Mouse (Mus musculus) hindbrain, embryonic 15.5 days (tissue): ENCODE measurements around the gene Aldoart2. TPM values are rescaled to one million over a fixed set of nuclear protein-coding genes. Genes with fewer than 3 reads are reported as not detected.
"Not testable (repeated sequence)": the region's sequence is repeated elsewhere in the genome, so short reads cannot be mapped to it uniquely, and the experiment has no call there.

Experiments used
- ATAC-seq: fragments of 200-750 bp; cut with Nextera tagmentation; 2 replicates; pipeline ENCODE4 v1.8.0; 2017; ENCODE audit warnings: low read depth, moderate number of reproducible peaks, moderate TSS enrichment; ENCODE audit not compliant: low FRiP score
- H3K27ac ChIP-seq: fragments of 300-500 bp; sonication (generic); replicated peaks from 2 replicates; pipeline ENCODE4 v1.5.1; 2015; ENCODE audit warnings: mild to moderate bottlenecking, inconsistent platforms
- H3K27me3 ChIP-seq: fragments of 300-500 bp; sonication (generic); 2 replicates; pipeline ENCODE4 v1.6.1; 2015; ENCODE audit warnings: control low read depth, inconsistent platforms
- H3K36me3 ChIP-seq: fragments of 300-500 bp; sonication (generic); 2 replicates; pipeline ENCODE4 v1.6.1; 2015; ENCODE audit warnings: control low read depth, inconsistent platforms
- H3K4me1 ChIP-seq: fragments of 300-500 bp; sonication (generic); replicated peaks from 2 replicates; pipeline ENCODE4 v1.6.1; 2015; ENCODE audit warnings: control low read depth, inconsistent platforms
- H3K4me2 ChIP-seq: fragments of 300-500 bp; sonication (generic); 2 replicates; pipeline ENCODE4 v1.6.1; 2015; ENCODE audit warnings: moderate library complexity, mild to moderate bottlenecking, inconsistent platforms
- H3K4me3 ChIP-seq: fragments of 300-500 bp; sonication (generic); 2 replicates; pipeline ENCODE4 v1.5.1; 2015; ENCODE audit warnings: mild to moderate bottlenecking, inconsistent platforms
- H3K9ac ChIP-seq: fragments of 300-500 bp; sonication (generic); 2 replicates; pipeline ENCODE4 v1.6.1; 2015; ENCODE audit warnings: inconsistent platforms
- H3K9me3 ChIP-seq: fragments of 300-500 bp; sonication (generic); 2 replicates; pipeline ENCODE4 v1.6.1; 2016; ENCODE audit warnings: control low read depth, inconsistent platforms
- WGBS: fragments of 180-500 bp; shearing (Covaris S2); methylation state at CpG from one replicate; pipeline ENCODE4 v1.1.7; 2015; 5-methylcytosine and 5-hydroxymethylcytosine counted together
- polyA plus RNA-seq: library from polyadenylated mRNA; unstranded; fragments of >200 nt; fragmentation: Nextera tagmentation; extraction: Ambion mirVana; gene quantifications from 2 replicates; pipeline ENCODE4 v1.2.1, GENCODE M21; 2015

The Aldoart2 gene
- polyA plus RNA-seq: not detected in 2 replicates

- Histone ChIP-seq H3K9me3 (no peaks in the 10 kb centered on the region), H3K27me3 (no peaks in the 10 kb centered on the region), H3K4me3 (no peak within 1 kb of the TSS), H3K4me2 (no peak within 1 kb of the TSS), H3K36me3 (no peaks in the 10 kb centered on the region), H3K27ac (no peak within 1 kb of the TSS), H3K4me1 (no peaks in the 10 kb centered on the region), H3K9ac (no peak within 1 kb of the TSS)
- 95% methylated on average over 19 of the region's 19 CpGs for WGBS
- no peak for ATAC-seq
Observed at GRCm38 (mm10) chr12:55565206-55565605, at the start of gene Aldoart2. Gene Aldoart2 (plus strand): TSS chr12:55565239.

DNA sequence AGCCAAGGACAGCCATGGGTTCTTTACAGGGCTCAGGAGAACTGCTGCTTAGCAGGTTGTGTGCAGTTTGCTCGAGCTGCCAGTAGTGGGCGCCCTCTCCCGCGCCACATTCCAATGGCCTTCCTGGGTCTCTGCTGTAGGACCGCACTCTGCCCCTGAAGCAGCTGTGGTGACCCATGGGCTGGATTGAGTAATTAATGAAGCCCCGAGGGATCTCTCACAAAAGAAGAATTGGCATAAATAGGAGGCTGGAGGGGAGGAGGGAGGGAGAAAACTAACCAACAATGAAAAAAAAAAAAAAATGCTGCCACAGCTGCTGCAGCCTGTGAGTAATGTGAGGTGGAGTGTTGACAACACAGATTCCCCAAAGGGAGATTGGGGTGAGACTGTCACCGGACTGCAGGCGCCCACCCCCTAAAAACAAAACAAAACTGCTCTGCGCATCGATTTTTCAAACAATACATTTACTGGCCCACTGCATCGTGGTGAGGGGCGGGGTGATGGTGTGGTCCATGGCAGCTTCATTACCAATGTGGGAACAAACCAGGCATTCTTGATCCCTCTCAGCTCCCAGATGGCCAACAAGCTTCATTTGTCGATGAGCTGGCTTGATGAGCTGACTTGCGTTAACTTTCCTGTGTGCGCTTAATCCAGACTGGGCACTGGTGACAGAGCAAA, 46.8 kb upstream of the Aldoart2 start:
- H3K27me3 ChIP-seq: no peaks in the 10 kb centered on the region
- 25% methylated on average over 15 of the region's 15 CpGs for WGBS
- H3K36me3 ChIP-seq: no peaks in the 10 kb centered on the region
- H3K9ac ChIP-seq: no peak overlapping the region
- no peaks in the 10 kb centered on the region for H3K9me3 ChIP-seq
- no peak overlapping the region for H3K4me3 ChIP-seq
- ATAC-seq: peak; percentile 71
- no peak overlapping the region for H3K27ac ChIP-seq
- H3K4me1 ChIP-seq: peaks cover 5% of the 10 kb centered on the region; the same call in 1 of the 2 replicates
- H3K4me2 ChIP-seq: peak overlapping the region; percentile 40

DNA sequence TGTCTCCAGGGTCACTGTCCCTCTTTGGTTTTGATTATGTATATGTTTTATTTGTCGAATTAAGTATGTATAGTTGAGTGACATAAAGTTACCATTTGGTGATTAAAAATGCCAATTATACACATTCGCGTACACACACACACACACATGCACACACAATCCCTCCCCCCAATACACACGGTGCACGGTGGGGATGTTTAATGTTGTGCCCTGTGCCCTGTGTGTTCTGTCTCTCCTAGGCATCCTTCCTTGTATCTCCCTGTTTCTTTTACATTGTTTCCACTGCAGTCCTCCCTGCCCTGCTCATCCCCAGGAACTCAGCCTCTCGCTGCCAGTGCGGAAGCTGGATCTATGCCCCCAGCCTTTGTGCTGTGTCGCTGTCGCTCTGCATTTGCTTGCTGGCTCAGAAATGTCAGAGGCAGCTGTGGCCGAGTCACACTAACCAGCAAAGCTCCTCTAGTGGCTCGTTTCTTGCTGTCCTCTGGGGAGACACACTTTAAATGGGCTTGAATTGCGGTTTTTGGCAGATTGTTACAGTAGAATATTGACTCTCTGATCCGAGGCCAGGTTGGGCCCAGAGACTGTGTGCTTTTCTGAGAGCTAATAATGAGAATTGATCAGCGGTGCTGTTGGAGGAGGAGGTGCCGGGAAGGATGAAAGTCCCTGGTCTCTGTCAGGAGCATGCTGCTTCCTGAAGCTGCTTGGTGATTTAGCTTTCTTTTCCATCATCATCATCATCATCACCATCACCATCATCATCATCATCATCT, 37.9 kb upstream of the Aldoart2 start:
- no peak overlapping the region for H3K4me3 ChIP-seq
- no peak overlapping the region for H3K9ac ChIP-seq
- H3K36me3 ChIP-seq: no peaks in the 10 kb centered on the region
- H3K4me2 ChIP-seq: peak overlapping the region; percentile 14
- peak overlapping the region; percentile 32; the same call in 1 of the 2 replicates for H3K27ac ChIP-seq
- H3K4me1 ChIP-seq: peaks cover 10% of the 10 kb centered on the region; the same call in 1 of the 2 replicates
- ATAC-seq: peak; percentile 79
- no peaks in the 10 kb centered on the region for H3K27me3 ChIP-seq
- no peaks in the 10 kb centered on the region for H3K9me3 ChIP-seq
- WGBS: 44% methylated on average over 15 of the region's 15 CpGs

DNA sequence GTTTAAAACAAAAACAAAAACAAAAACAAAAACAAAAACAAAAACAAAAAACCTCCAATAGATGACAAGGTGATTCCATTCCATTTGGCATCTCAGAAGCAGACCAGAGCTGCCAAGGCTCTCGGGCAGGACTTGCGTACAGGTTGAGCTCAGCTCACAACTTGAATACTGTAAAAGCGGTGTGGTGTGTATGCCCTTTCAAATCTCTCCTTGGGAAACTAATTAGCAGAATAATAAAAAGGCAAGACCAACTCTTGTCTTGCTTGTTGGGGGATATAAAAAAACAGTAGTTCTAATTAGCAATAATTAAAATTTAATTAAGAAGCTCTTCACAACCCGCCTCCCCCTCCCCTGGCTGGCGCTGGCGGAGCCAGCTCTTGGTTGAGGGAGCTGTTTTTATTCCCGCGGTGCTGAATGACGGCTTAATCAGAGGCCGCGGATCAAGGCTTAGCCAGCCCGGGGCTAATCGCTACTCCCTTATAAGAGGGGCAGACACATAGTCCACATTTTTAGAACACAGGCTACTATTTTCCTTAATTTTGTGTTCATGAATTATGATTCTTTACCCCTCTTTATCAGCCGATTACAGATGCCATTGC, 28.4 kb upstream of the Aldoart2 start:
- Histone ChIP-seq H3K4me1 (peaks cover 20% of the 10 kb centered on the region), H3K9me3 (no peaks in the 10 kb centered on the region), H3K36me3 (no peaks in the 10 kb centered on the region), H3K4me3 (no peak overlapping the region), H3K27ac (no peak overlapping the region), H3K9ac (0 out of 2 replicates have a peak overlapping the region, but pooled peaks have one; percentile 10), H3K27me3 (peaks cover 10% of the 10 kb centered on the region; the same call in 1 of the 2 replicates), H3K4me2 (peak overlapping the region; percentile 42)
- WGBS: 4% methylated on average over 14 of the region's 14 CpGs
- ATAC-seq: 0 out of 2 replicates have a peak, but pooled peaks have one; percentile 68

DNA sequence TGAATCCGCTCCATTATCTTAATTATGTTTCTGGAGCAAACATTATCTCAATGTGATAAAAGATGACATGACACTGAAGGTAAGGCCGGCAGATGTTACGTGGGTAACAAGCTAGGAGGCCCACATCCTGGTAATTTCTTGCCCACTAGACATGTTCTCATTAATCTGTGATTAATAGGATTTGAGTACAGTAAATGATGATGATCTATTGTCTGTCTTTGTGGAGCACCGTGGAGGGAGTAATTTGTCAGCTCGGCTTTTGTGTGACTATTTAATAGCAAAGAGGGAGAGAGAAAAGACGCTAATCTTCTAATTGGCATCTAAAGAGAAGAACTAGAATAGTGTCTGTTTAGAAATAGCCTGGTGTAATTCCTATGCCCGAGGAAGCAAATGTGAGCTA, 27.3 kb upstream of the Aldoart2 start:
- peak; percentile 36; the same call in 1 of the 2 replicates for ATAC-seq
- Histone ChIP-seq H3K4me3 (no peak overlapping the region), H3K4me2 (no peak overlapping the region), H3K9ac (no peak overlapping the region), H3K27ac (no peak overlapping the region), H3K36me3 (no peaks in the 10 kb centered on the region), H3K27me3 (peaks cover 10% of the 10 kb centered on the region; the same call in 1 of the 2 replicates), H3K4me1 (peaks cover 20% of the 10 kb centered on the region), H3K9me3 (no peaks in the 10 kb centered on the region)
- 31% methylated on average over 7 of the region's 7 CpGs for WGBS

DNA sequence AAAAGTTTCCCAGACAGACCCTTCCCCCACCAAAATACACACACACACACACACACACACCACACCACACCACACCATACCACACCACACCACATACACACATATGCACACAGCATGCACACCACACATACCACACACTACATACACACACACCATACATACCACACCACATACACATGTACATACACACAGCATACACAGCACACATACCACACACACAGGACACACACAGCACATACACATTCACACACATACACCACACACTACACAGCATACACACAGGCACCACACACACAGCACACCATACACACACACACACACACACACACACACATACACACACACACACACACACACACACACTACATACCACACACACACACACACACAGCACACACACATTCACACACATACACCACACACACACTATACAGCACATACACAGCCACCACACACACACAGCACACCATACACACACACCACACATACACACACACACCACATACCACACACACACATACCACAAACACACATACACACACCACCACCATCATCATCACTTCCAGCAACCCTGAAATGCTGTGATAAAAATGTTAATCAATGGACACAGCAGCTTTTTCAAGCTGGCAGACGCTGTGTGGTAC, 26.6 kb upstream of the Aldoart2 start:
- H3K27ac ChIP-seq: no peak overlapping the region
- H3K36me3 ChIP-seq: no peaks in the 10 kb centered on the region
- H3K4me3 ChIP-seq: no peak overlapping the region
- no peak overlapping the region for H3K9ac ChIP-seq
- peak; percentile 77 for ATAC-seq
- peaks cover 20% of the 10 kb centered on the region for H3K4me1 ChIP-seq
- H3K27me3 ChIP-seq: peaks cover 6% of the 10 kb centered on the region; the same call in 1 of the 2 replicates
- H3K4me2 ChIP-seq: no peak overlapping the region
- no peaks in the 10 kb centered on the region for H3K9me3 ChIP-seq
- 82% methylated on average over 1 of the region's 1 CpGs for WGBS

DNA sequence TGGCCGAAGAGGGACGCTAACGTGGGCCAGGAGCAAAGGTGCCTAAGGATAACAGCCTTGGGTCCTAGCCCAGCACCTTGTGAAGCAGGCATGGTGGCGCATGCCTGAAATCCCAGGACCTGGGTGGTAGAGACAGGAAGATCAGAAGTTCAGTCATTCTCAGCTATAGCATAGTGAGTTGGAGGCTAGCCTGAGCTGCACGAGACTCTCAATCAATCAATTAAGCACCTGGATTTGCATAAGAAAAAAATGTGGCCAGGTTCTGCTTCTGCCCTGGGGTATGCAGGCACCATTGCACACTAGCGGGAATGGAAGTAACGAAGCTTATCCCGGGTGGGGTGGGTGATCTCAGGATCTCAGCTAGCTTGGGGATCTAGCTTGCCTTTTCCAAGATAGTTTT, 25.9 kb upstream of the Aldoart2 start:
- Histone ChIP-seq H3K4me1 (peaks cover 20% of the 10 kb centered on the region), H3K9me3 (no peaks in the 10 kb centered on the region), H3K9ac (no peak overlapping the region), H3K27ac (no peak overlapping the region), H3K4me2 (no peak overlapping the region), H3K4me3 (no peak overlapping the region), H3K27me3 (peaks cover 6% of the 10 kb centered on the region; the same call in 1 of the 2 replicates), H3K36me3 (no peaks in the 10 kb centered on the region)
- WGBS: 55% methylated on average over 8 of the region's 8 CpGs
- no peak for ATAC-seq

DNA sequence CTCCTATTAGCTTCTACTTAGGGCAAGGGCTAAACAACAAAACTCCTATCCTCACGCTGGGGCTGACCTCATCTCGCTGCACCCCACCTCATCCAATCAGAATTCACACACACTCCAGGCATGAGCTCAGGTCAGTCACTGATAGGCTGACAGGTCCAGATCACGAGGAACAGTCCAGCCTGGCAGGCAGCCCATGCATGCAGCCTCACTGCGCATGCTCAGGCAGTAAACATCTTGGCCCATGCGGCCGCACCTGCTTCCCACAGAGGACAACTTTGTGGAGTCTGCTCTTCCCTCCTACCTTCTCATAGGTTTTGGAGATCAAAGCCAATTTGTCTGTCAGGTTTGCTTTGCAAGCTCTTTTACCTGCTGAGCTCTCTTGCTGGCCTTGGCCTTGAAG, 10.1 kb upstream of the Aldoart2 start:
- not testable (repeated sequence) for H3K27ac ChIP-seq, H3K4me3 ChIP-seq, ATAC-seq, H3K36me3 ChIP-seq, H3K4me2 ChIP-seq, H3K9ac ChIP-seq, H3K9me3 ChIP-seq, H3K27me3 ChIP-seq, H3K4me1 ChIP-seq
- WGBS: 78% methylated on average over 6 of the region's 6 CpGs

DNA sequence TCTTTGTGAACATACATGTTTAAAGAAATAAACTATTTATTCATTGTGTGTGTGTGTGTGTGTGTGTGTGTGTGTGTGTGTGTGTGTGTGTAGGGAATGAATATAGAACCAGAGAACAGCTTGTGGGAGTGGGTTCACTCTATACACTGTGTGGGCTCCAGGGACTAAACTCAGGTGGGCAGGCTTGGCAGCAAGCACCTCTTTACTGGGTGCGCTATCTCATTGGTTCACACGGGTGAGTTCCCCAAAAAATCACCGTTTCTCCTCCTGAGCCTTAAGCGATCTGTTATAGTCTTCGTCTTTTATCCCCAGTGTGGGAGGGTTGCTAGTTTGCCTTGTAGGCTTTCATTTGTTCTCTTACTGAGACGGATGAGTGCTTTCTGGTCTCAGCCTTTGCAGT, 7.2 kb upstream of the Aldoart2 start:
- Histone ChIP-seq H3K9me3 (no peaks in the 10 kb centered on the region), H3K9ac (no peak overlapping the region), H3K4me2 (no peak overlapping the region), H3K4me1 (no peaks in the 10 kb centered on the region), H3K27ac (no peak overlapping the region), H3K36me3 (no peaks in the 10 kb centered on the region), H3K27me3 (peaks cover 4% of the 10 kb centered on the region; the same call in 1 of the 2 replicates), H3K4me3 (no peak overlapping the region)
- WGBS: 74% methylated on average over 6 of the region's 6 CpGs
- no peak for ATAC-seq

GRCm38 (mm10) chr12:55559184-55559855, 5.7 kb upstream of the Aldoart2 start:
- 87% methylated on average over 12 of the region's 12 CpGs for WGBS
- Histone ChIP-seq H3K27ac (no peak overlapping the region), H3K9ac (no peak overlapping the region), H3K4me2 (no peak overlapping the region), H3K4me3 (no peak overlapping the region), H3K4me1 (no peaks in the 10 kb centered on the region), H3K27me3 (peaks cover 4% of the 10 kb centered on the region; the same call in 1 of the 2 replicates), H3K9me3 (no peaks in the 10 kb centered on the region), H3K36me3 (no peaks in the 10 kb centered on the region)
- ATAC-seq: no peak

DNA sequence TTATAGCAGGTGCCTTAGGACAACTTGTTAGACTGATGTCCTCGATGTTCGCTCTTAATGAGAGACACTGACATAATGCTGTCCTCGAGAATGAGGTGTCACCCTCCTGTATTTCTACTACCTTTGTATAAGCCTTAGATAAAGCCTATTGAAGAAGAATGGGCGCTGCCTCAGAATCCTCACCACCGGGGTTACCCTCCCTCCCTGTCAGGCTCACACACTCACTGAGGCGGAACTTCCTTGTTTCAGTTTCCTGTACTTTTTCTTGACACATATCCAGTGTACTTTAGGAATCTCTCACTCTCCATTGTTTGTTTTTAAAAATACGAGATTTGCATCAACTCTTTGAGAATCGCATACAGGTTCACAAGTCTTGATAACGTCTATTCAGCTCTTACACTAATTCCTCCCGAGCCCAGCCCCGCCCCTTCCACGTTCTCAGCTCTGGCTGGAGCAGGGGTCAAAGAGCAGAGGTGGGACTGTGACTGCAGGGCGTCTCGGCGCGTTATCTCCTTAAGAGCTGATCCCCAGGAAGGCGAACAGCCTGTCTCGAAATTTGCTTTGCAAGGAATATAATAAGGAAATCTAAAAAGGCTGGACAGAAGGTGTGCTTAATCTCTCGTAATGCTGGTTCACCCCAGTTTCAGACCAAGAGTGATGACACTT, 4.9 kb upstream of the Aldoart2 start:
- peak overlapping the region; percentile 55 for H3K4me2 ChIP-seq
- WGBS: 11% methylated on average over 19 of the region's 19 CpGs
- H3K9ac ChIP-seq: no peak overlapping the region
- H3K36me3 ChIP-seq: no peaks in the 10 kb centered on the region
- H3K27ac ChIP-seq: no peak overlapping the region
- H3K27me3 ChIP-seq: peaks cover 4% of the 10 kb centered on the region; the same call in 1 of the 2 replicates
- ATAC-seq: no peak
- H3K4me3 ChIP-seq: peak overlapping the region; percentile 28
- H3K4me1 ChIP-seq: no peaks in the 10 kb centered on the region
- H3K9me3 ChIP-seq: no peaks in the 10 kb centered on the region
